Mouse (Mus musculus) liver, embryonic 12.5 days (tissue): Measurements from ENCODE around the gene Pmvk. TPM values are rescaled to one million over a fixed set of nuclear protein-coding genes. Genes with fewer than 3 reads are reported as not detected.
A peak's percentile ranks its signal among the peaks of the same experiment; 100 is the strongest.

ENCODE experiments used
- ATAC-seq: fragments of 200-750 bp; cut with Nextera tagmentation; 2 replicates; pipeline ENCODE4 v1.8.0; 2017; ENCODE audit warnings: moderate number of reproducible peaks, mild to moderate bottlenecking, moderate library complexity
- H3K27ac ChIP-seq: fragments of 300-500 bp; sonication (generic); 2 replicates; pipeline ENCODE4 v1.5.1; 2016; ENCODE audit warnings: mild to moderate bottlenecking
- H3K27me3 ChIP-seq: fragments of 300-500 bp; sonication (generic); replicated peaks from 2 replicates; pipeline ENCODE4 v1.6.1; 2016; ENCODE audit warnings: mild to moderate bottlenecking, moderate library complexity
- H3K36me3 ChIP-seq: fragments of 300-500 bp; sonication (generic); 2 replicates; pipeline ENCODE4 v1.6.1; 2016; ENCODE audit warnings: mild to moderate bottlenecking, moderate library complexity
- H3K4me1 ChIP-seq: fragments of 300-500 bp; sonication (generic); 2 replicates; pipeline ENCODE4 v1.6.1; 2016
- H3K4me2 ChIP-seq: fragments of 300-500 bp; sonication (generic); 2 replicates; pipeline ENCODE4 v1.6.1; 2016; ENCODE audit warnings: mild to moderate bottlenecking, moderate library complexity
- H3K4me3 ChIP-seq: fragments of 300-500 bp; sonication (generic); 2 replicates; pipeline ENCODE4 v1.5.1; 2016; ENCODE audit warnings: mild to moderate bottlenecking, moderate library complexity
- H3K9ac ChIP-seq: fragments of 300-500 bp; sonication (generic); 2 replicates; pipeline ENCODE4 v1.6.1; 2016; ENCODE audit warnings: mild to moderate bottlenecking, moderate library complexity
- H3K9me3 ChIP-seq: fragments of 300-500 bp; sonication (generic); replicated peaks from 2 replicates; pipeline ENCODE4 v1.6.1; 2016; ENCODE audit warnings: mild to moderate bottlenecking, moderate library complexity
- WGBS: fragments of 180-500 bp; shearing (Covaris S2); methylation state at CpG from one replicate; pipeline ENCODE4 v1.1.7; 2016; ENCODE audit not compliant: insufficient replicate concordance; 5-methylcytosine and 5-hydroxymethylcytosine counted together
- polyA plus RNA-seq: library from polyadenylated mRNA; unstranded; fragments of >200 nt; fragmentation: Nextera tagmentation; extraction: Ambion mirVana; gene quantifications from 2 replicates; pipeline ENCODE4 v1.2.1, GENCODE M21; 2016

The Pmvk gene
- polyA plus RNA-seq, 1 experiment from 2014 or later, result 39.1 TPM

DNA sequence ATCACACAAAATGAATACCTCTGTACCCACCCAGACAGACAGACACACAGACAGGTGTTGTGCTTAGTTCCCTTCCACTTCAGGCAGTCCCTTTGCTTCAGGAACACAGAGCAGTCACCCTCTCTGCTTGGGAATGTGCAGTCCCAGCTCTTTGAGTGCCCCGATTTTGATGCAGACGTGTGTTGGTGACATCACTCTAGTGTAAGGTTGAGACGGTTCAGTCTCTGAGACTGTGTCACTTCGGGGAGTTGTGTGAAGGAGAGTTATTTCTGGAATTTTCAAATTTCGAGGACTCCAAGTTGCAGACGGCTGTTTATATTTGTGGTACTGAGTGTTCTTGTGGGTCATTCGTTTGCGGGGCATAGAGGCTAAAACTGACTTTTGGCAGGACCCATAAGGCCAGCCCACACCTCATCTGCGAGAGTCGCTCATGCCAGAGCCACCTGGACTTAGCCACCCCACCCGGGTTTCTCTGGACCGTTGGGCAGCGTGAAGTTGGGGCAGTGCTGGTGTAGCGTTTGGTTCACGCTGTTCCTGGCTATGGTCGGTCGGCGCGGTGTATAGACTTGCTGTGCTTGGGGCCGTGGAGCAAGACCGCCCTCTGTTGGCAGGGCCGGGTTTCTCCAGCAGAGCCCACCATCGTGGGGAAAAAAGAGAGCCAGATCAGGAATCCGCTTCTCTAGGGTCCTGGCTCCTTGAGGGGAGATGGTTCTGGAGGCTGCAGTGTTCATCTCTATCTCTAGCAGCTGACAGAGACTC lies 30.6 kb downstream of the Pmvk start:
- 19% methylated on average over 24 of the region's 24 CpGs for WGBS
- peaks cover 4% of the 10 kb centered on the region; the same call in 1 of the 2 replicates for H3K4me1 ChIP-seq

DNA sequence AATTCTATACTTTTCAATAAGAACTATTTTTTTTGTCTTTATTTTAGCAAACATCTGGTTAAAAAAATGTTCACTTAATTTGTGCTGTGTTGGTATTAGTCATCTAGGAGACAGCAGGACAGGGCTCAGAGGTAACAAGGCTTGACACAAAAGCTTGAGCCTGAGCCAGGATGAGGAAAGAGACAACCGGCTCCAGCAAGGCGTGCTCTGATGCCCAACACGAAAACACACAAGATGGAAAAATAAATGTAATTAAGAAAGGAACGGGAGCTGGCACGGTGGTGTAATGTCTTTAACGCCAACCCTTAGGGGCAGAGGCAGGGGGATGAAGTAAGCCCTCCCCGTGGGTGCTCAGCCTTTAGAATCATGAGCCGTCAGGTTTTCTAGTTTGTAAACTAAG lies 31.8 kb downstream of the Pmvk start:
- H3K36me3 ChIP-seq, result no peaks in the 10 kb centered on the region
- no peak overlapping the region for H3K4me2 ChIP-seq
- no peak overlapping the region for H3K27ac ChIP-seq
- no peak for ATAC-seq
- H3K4me1 ChIP-seq, result peaks cover 4% of the 10 kb centered on the region; the same call in 1 of the 2 replicates
- 74% methylated on average over 8 of the region's 8 CpGs for WGBS
- no peak overlapping the region for H3K4me3 ChIP-seq
- no peaks in the 10 kb centered on the region for H3K9me3 ChIP-seq
- peaks cover 24% of the 10 kb centered on the region for H3K27me3 ChIP-seq
- no peak overlapping the region for H3K9ac ChIP-seq

More for the DNA sequence above, 30.6 kb downstream of the Pmvk start:
- ATAC-seq, result peak; percentile 63; the same call in 1 of the 2 replicates
- H3K27ac ChIP-seq, result no peak overlapping the region
- H3K36me3 ChIP-seq, result no peaks in the 10 kb centered on the region
- H3K4me3 ChIP-seq, result no peak overlapping the region
- H3K4me2 ChIP-seq, result peak overlapping the region; percentile 48
- H3K9ac ChIP-seq, result peak overlapping the region; percentile 24; the same call in 1 of the 2 replicates
- H3K9me3 ChIP-seq, result no peaks in the 10 kb centered on the region
- peaks cover 24% of the 10 kb centered on the region for H3K27me3 ChIP-seq

DNA sequence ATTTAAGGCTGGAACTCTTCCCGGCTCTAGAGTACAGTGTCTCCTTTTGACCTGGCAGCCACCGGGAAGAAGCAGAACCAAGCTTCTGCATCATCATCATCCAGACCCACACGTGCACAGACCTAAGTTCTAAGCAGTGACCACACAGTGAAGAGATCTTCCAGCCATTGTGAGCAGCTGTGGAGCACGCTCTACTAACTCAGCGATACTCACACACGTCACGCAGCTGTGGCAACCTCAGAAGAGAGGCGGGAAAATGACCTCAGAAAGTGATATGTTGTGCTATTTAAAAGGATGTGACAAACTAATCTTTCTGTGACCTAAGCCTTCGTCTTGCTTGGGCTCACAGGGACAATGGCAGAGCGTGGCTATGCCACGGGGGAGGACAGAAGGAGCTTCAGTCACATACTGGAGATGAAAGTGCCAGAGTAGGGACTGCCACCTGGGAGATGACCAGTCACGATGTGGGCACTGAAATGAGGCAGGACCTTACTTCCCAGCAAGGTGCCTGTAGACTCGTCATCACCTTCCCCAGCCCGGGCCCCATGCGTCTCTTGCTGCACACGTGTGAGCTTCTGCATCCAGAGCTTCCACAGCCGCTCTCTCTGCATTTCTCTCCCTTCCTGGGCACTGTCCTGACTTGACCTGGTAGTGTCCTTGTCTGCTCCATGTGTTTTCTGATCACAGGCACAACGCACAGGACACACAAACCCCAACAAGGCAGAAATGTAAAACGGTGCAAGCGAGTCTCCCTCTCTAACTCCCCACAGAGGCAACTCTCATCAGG lies 32.8 kb downstream of the Pmvk start:
- WGBS, result 58% methylated on average over 20 of the region's 20 CpGs
- H3K27ac ChIP-seq, result no peak overlapping the region
- no peak overlapping the region for H3K4me3 ChIP-seq
- no peak overlapping the region for H3K9ac ChIP-seq
- peaks cover 4% of the 10 kb centered on the region; the same call in 1 of the 2 replicates for H3K4me1 ChIP-seq
- H3K27me3 ChIP-seq, result peaks cover 24% of the 10 kb centered on the region
- ATAC-seq, result no peak
- no peaks in the 10 kb centered on the region for H3K9me3 ChIP-seq
- H3K36me3 ChIP-seq, result no peaks in the 10 kb centered on the region
- H3K4me2 ChIP-seq, result no peak overlapping the region

DNA sequence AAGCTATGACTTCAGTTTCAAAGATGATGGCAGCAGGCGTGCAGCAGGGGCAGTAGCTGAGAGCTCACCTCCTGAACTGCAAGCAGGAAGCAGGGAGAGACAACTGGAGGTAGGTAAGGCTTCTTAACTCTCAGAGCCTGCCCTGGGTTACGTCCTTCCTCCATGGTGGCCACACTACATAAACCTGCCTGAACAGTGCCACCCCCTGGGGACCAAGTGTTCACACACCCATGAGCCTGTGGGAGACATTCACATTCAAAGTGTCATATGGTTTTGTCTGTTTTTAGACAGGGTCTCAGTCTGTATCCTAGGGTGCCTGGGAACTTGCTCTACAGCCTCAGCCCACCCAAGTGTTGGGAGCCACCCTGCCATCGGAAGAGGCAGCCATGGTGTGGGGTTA lies 36.4 kb downstream of the Pmvk start:
- Histone ChIP-seq H3K4me3 (no peak overlapping the region), H3K36me3 (no peaks in the 10 kb centered on the region), H3K4me1 (no peaks in the 10 kb centered on the region), H3K27me3 (peaks cover 21% of the 10 kb centered on the region), H3K4me2 (no peak overlapping the region), H3K9ac (no peak overlapping the region), H3K9me3 (no peaks in the 10 kb centered on the region), H3K27ac (no peak overlapping the region)
- 58% methylated on average over 3 of the region's 3 CpGs for WGBS
- no peak for ATAC-seq

DNA sequence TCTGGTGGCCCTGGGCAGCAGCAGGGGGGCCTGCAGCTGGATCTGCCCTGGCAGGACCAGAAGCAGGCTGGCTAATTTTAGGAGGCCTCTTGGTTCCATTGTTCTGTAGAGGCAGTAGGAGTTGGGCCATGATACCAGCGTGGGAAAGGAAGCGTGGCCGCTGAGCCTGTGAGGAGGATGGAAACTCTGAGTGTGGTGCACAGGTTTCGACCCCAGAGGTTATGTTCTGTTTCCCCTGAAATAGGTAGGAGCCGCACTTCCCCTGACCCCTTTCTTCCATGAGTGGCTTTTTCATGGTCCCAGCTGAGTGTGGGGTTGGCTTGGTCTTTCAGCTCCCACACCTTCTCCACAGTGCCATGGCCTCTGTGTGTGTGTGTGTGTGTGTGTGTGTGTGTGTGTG lies 37.2 kb downstream of the Pmvk start:
- Histone ChIP-seq H3K27me3 (peaks cover 21% of the 10 kb centered on the region), H3K9ac (no peak overlapping the region), H3K4me2 (no peak overlapping the region), H3K4me1 (no peaks in the 10 kb centered on the region), H3K36me3 (no peaks in the 10 kb centered on the region), H3K27ac (no peak overlapping the region), H3K9me3 (no peaks in the 10 kb centered on the region), H3K4me3 (no peak overlapping the region)
- WGBS, result 63% methylated on average over 5 of the region's 5 CpGs
- no peak for ATAC-seq

DNA sequence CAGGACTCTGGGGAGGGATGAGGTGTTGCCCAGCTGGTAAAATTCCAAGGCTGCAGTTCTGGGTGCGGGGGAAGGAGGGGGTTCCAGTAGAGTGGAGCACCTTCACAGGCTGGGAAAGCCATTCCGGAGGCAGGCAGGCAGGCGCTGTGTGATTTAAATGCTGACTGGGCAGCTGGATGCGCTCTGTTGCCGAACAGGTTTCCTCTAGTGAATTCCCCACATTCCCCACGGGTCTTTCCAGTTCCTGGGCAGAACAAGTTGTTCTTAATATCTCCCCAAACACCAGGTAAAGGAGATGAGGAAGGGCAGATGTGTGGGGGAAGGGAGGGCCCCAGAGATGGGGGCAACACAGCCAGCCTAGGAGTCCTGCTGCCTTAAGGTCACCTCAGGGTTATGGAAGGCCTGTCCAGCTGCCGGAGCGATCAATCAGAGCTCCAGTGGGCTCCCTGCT lies 38.4 kb downstream of the Pmvk start:
- Histone ChIP-seq H3K9me3 (no peaks in the 10 kb centered on the region), H3K27me3 (peaks cover 11% of the 10 kb centered on the region), H3K36me3 (no peaks in the 10 kb centered on the region), H3K9ac (no peak overlapping the region), H3K4me1 (no peaks in the 10 kb centered on the region), H3K4me2 (no peak overlapping the region), H3K4me3 (no peak overlapping the region), H3K27ac (no peak overlapping the region)
- no peak for ATAC-seq
- WGBS, result 48% methylated on average over 8 of the region's 8 CpGs

DNA sequence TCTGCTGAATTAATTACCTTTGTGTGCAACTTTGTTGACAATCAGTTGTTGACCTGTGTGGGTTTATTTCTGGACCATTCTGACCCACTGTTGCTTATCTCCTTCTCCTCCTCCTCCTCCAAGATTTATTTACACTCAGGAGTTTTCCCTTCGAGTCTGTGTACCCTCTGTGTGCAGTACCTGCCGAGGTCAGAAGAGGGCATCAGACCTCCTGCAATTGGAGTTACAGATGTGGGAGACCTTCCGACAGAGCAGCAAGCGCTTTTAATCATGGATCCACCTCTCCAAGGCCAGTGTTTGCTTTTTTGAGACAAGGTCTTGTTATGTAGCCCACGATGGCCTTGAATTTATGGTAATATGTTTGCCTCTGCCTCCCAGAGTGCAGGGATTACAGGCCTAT lies 40.3 kb downstream of the Pmvk start:
- ATAC-seq, result no peak
- WGBS, result 72% methylated on average over 5 of the region's 5 CpGs
- peaks cover 3% of the 10 kb centered on the region for H3K27me3 ChIP-seq

DNA sequence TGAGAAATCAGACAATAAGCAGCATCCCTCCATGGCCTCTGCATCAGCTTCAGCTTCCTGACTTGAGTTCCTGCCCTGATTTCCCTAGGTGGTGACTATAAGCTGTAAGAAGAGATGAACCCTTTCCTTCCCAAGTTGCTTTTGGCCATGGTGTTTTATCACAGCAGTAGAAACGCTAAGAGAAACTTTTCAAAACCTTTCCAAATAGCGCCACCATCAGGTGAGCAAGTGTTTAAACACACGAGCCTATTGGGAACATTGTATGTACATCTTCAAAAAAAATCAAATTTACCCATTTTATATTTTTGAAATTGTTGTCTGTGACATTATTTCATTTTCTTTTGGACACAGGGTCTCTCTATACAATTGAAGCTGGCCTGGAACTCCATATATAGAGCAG lies 42.0 kb downstream of the Pmvk start:
- WGBS, result 52% methylated on average over 3 of the region's 3 CpGs
- ATAC-seq, result no peak
- Histone ChIP-seq H3K27me3 (peaks cover 3% of the 10 kb centered on the region), H3K4me2 (no peak overlapping the region), H3K9me3 (no peaks in the 10 kb centered on the region), H3K36me3 (no peaks in the 10 kb centered on the region), H3K27ac (no peak overlapping the region), H3K9ac (no peak overlapping the region), H3K4me1 (no peaks in the 10 kb centered on the region), H3K4me3 (no peak overlapping the region)

More for the DNA sequence above, 40.3 kb downstream of the Pmvk start:
- Histone ChIP-seq H3K27ac (no peak overlapping the region), H3K4me2 (no peak overlapping the region), H3K4me1 (no peaks in the 10 kb centered on the region), H3K9ac (no peak overlapping the region), H3K9me3 (no peaks in the 10 kb centered on the region), H3K36me3 (no peaks in the 10 kb centered on the region), H3K4me3 (no peak overlapping the region)

DNA sequence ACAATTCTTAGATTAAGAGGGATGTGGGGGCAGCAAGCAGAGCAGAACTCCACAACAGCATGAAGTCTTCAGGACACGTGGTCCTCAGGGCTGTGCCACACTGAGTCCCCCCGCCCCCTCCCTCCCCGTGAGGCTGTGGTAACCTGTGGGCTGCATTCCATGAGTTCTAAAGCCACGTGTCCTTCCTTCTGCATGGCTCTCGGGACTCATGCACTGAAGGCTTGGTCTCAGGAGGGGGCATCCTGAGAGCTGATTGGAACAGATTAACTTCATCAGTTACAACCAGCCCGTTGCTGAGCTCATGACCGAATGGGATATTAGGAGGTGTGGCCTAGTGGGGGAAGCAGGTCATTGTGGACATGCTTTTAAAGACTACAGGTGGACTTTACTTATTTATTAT lies 45.4 kb downstream of the Pmvk start:
- no peaks in the 10 kb centered on the region for H3K9me3 ChIP-seq
- H3K36me3 ChIP-seq, result no peaks in the 10 kb centered on the region
- no peak for ATAC-seq
- no peak overlapping the region for H3K4me3 ChIP-seq
- no peak overlapping the region for H3K9ac ChIP-seq
- 37% methylated on average over 7 of the region's 7 CpGs for WGBS
- H3K27ac ChIP-seq, result no peak overlapping the region
- no peaks in the 10 kb centered on the region for H3K4me1 ChIP-seq
- H3K4me2 ChIP-seq, result no peak overlapping the region
- H3K27me3 ChIP-seq, result peaks cover 24% of the 10 kb centered on the region; the same call in 1 of the 2 replicates

DNA sequence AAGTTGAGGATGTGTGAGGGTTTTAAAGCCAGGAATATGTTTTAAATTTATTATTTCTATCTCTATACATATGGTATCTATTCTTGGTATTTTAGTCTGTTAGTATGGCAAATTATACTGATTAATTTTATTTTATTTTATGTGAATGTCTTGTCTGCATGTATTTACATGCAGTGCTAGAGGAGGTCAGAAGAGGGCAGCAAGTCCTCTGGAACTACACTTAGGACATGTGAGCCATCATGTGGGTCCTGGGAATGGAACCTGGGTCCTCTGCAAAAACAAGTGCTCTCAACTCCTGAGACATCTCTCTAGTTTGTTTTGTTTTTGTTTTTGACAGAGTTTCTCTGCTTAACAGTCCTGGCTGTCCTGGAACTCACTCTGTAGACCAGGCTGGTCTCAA lies 47.1 kb downstream of the Pmvk start:
- Histone ChIP-seq H3K4me3 (no peak overlapping the region), H3K36me3 (no peaks in the 10 kb centered on the region), H3K4me2 (no peak overlapping the region), H3K27me3 (peaks cover 30% of the 10 kb centered on the region; the same call in 1 of the 2 replicates), H3K9ac (no peak overlapping the region), H3K27ac (no peak overlapping the region), H3K9me3 (no peaks in the 10 kb centered on the region), H3K4me1 (no peaks in the 10 kb centered on the region)
- ATAC-seq, result no peak

GRCm38 (mm10) chr3:89502551-89502950 lies 48.2 kb downstream of the Pmvk start:
- no peak overlapping the region for H3K4me3 ChIP-seq
- ATAC-seq, result no peak
- WGBS, result 42% methylated on average over 7 of the region's 7 CpGs

GRCm38 (mm10) chr3:89508041-89508440 lies 53.7 kb downstream of the Pmvk start:
- no peak for ATAC-seq
- WGBS, result 38% methylated on average over 9 of the region's 9 CpGs
- Histone ChIP-seq H3K4me1 (no peaks in the 10 kb centered on the region), H3K4me3 (no peak overlapping the region), H3K9ac (no peak overlapping the region), H3K27me3 (peaks cover 82% of the 10 kb centered on the region), H3K27ac (no peak overlapping the region), H3K4me2 (no peak overlapping the region), H3K9me3 (no peaks in the 10 kb centered on the region), H3K36me3 (no peaks in the 10 kb centered on the region)

More at GRCm38 (mm10) chr3:89502551-89502950, 48.2 kb downstream of the Pmvk start:
- no peaks in the 10 kb centered on the region for H3K4me1 ChIP-seq
- H3K9me3 ChIP-seq, result no peaks in the 10 kb centered on the region
- H3K36me3 ChIP-seq, result no peaks in the 10 kb centered on the region
- no peak overlapping the region for H3K27ac ChIP-seq
- no peak overlapping the region for H3K9ac ChIP-seq
- H3K27me3 ChIP-seq, result peaks cover 41% of the 10 kb centered on the region
- H3K4me2 ChIP-seq, result no peak overlapping the region
